Mouse (Mus musculus) CD4-positive, CD25-positive, alpha-beta regulatory T cell, adult 2 months (primary cell): Measurements from ENCODE around the gene Kctd3.

ENCODE experiments used
- DNase-seq: peaks from one replicate; pipeline ENCODE4 v3.0.0-alpha.2; 2012; ENCODE audit warnings: low read depth, low spot score

Kctd3 gene

DNA sequence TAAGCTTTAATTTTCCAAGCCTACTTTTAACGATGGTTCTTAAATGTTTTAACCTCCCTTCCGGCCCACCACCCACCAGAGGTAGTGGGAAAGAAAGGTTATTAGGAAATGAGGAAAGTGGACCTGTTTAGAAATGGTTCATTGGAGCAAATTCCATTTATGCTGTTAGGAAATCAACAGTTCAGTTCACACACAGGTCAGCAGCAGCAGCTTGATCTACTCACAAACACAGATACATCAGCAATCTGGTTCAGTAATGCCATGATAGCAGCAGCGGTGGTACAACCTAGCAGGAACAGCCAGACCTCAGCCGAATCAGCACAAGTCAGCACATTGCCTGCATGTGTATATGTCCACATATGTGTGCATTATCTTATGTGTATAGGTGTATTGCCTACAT lies 3.0 kb upstream of the Kctd3 start:
- no peak for DNase-seq

DNA sequence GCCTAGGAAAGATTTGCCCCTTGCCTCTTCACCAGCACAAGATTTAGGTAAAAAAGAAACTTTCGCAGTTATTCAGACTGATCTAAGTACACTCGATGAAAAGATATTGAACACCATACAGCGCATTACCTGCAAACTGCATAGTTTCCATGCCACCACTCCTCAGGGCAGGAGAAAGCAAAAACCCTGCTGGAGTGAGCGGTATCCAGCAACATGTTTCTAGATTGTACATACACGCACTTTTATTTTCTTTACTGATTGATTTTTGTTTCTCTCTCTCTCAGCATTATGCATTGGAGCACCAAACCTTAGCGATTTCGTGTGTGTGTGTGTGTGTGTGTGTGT lies 311 bp upstream of the Kctd3 start:
- no peak for DNase-seq

DNA sequence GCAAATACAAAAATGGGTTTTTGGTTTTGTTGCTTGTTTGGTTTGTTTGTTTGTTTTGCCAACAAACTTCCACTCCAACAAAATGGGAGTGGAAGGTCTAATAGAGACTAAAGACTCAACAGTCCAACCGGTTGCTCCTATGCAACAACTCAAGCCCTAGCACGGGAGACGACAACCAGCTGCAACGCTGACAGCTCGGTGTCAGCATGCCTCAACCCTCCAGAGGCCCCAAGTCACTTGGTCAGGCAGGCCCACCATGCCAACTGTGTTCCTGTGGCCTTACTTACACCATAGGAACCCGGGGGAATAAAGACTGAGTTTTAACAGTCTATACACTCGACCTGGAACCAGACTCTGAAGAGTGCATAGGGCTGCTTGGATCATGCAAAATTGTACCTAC lies 815 bp downstream of the Kctd3 start:
- peak; percentile 15 for DNase-seq

DNA sequence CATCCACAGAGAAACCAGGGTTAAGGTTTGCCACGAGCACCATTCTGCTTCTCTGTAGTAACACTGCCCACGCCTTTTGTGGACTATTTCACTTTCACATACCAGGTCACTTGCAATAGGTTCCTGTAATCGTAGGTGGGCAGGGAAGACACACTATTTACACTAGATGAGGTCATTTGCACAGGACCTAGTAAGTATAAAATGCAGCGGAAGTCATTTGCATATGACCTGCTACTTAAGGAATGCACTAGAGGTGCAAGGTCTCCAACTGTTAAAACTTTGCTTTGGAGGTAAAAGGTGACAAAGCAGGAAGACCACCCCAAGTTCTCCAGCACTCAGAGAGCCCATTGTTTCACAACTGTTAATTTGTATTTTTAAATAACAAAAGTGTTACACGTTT lies 1.4 kb downstream of the Kctd3 start:
- no peak for DNase-seq

DNA sequence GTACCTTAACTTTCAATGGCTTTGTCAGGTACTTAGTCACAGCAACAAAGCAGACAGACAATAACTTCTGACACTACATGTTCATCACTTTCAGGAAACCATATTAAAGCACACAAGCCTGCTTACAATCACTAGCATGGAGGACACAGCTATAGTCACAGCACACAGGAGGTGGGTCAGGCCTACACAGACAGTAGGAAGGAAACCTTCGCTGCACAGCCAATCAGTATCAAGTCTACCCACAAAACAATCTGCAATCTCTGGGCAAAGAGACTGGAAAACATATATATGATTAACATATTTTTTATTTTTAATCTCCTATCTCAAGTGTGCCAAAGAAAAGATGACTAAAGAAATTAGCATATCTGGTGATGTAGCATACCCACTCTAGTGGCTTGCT lies 2.9 kb downstream of the Kctd3 start:
- DNase-seq: no peak

DNA sequence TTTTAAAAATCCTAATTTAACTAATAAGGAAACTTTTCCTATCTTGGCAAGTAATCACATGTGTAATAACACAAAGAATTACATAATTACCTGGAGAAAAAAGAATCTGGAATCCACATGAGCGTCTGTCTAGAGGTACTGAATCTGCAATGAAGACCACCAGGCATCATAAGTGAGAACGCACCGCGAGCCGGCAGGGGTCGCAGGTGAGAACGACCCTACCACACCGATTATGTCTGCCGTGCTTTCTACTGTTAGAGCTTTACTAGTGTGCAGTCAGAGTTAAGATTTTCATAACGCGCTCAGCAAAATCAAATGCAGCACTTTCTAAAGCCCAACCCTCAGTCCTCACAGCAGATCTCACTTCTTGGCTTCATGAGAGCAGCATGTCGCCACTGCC lies 5.8 kb downstream of the Kctd3 start:
- DNase-seq: no peak

DNA sequence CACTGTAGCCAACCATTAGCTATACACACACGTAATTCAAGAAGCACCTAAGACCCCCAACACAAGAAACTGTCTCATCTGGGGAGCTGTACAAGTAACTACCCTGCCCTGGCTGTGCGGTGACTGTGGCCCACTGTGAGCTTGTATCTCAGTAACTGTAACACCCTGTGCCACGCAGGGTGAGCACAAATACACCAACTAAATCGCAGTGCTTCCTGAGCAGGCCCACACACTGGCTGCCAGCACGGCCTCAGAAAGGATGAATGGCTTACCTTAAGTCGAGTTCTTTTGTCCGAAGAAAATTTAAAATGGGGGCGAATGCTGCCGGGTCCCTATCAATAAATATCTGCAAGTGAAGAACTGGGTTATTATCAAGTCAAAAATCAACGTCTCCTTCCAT lies 7.7 kb downstream of the Kctd3 start:
- DNase-seq: no peak

DNA sequence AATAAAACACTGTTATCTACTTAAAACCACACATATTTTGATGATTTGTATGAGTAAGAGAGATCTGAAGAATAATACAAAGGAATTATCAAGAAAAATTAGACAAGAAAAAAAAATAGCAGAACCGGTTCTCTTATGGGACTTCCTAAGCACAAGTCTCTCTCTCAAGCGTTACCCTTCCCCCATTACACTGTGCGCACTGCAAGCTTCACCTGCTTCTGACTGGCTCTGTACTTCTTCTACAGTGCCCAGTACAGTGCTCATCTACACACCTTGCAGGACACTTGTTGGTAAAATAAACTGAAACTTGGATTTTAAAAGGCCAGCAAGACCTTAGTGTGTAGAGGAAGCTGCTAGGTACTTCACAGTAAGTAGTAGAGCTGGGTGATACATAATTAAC lies 9.7 kb downstream of the Kctd3 start:
- no peak for DNase-seq

DNA sequence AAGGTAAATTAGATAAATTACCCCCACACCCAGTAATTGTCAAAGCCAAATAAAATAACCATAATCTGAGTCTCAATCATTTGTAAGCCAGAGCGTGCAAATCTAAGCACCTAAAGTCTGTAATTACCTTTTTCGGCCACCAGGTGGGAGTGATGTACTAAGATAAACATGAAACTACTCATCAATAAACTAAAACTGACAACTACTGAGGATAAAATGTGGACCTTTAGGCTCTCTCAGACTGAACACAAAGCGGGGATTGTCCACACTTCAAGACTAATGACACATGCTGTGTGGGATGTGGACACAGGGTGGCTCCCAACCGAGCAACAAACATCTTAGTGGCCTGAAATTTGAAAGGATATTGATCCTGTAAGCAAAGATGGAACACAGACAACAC lies 14.4 kb downstream of the Kctd3 start:
- peak; percentile 74 for DNase-seq

DNA sequence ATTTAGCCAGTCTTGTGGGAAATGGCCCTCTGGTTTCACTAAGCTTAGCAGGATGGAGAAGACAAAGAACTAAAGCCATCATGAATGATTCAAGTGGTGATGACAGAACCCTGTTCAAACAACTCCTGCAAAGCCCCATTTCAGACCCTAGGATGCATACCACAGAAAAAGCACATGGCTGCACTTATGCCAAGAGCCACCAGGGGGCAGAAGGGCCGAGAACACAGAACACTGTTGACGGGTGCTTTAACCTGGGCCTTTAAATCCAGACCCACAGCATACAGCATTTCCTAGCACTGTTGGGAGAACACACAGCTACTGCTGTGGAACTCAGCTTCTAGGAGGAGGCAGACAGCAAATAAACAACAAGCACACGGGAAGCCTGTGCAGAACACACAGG lies 27.6 kb downstream of the Kctd3 start:
- peak; percentile 68 for DNase-seq

DNA sequence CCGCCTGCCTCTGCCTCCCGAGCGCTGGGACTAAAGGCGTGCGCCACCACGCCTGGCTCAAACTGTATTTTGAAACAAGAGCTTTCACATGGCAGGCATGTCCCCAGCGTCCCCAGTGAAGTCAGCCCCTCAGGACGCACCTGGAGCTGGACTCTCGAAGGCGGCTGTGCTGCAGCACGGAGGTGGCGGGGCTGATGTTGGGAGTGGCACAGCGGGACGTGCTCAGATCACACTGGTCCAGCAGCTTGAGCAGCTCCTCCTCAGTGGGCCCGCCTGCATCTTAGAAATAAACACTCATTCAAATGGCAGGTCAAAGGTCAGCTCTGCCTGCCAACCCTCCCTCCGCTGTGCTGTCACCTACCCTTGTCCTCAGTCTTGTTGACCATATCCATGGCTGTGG lies 33.7 kb downstream of the Kctd3 start:
- DNase-seq: no peak

DNA sequence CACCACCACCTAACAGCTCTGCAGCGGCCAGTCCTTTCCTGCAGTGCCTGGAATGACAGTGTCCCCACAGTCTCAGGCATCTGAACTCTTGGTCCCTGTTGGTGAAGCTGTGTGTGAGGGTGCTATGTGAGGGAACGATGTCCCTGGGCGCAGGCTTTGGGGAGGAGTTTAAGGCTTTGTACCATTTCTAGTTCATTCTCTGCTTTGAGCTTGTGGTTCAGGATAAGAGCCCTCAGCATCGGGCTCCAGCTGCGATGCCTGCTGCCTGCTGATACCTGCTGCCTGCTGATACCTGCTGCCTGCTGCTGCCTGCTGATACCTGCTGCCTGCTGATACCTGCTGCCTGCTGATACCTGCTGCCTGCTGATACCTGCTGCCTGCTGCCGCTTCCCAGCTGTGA lies 34.6 kb downstream of the Kctd3 start:
- no peak for DNase-seq

DNA sequence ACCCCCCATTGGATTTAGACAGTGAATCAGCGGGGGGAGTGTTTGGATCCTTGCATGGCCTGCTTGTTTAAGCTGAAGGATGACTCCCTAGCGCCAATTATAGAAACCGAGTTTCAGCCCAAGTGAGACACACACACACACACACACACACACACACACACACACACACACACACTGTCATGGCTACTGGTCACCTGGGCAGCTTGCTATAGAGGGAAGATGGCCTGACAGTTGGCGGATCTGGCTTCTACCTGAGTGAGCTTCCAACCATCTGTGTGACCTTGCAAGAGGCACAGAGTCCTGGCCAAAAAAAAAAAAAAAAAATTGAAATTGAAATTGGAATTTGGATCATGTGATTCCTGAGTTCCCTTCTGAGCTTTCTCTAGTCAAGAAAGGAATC lies 55.1 kb downstream of the Kctd3 start:
- DNase-seq: no peak

DNA sequence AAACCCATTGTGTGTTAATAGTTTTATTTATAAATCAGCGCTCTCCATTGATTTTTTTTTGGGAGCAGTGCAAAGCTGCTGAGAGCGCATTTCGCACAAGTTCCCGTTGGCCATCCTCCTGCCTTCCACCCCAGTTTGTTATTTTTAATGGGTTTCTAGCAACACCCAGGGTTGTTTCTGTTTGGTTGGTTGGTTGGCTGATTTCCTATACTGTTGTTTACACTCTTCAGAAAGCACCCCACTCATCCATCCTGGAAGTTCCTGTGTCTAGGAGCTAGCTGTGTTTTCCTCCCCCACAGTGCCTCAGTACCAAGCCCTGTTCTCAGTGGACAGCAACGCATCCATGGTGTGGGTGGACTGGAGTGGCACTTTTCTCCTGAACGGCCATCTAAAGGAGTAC lies 56.5 kb downstream of the Kctd3 start:
- no peak for DNase-seq

DNA sequence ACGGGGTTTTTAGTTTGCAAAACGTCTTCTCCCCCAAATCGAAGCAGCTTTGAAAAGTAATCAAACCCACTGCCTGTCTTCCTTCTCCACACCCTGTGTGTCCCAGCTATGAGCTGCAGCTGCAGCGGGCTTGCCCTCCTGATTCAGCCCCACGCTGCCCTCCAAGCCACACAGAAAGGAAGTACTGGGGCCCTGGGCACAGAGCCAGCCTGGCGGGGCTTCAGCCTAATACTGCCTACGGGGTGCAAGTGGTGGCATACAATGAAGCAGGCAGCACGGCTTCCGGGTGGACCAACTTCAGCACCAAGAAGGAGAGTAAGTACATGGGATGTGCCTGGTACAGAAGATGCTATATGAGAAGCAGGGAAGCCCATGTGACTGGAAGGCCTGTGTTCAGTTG lies 59.4 kb downstream of the Kctd3 start:
- no peak for DNase-seq

DNA sequence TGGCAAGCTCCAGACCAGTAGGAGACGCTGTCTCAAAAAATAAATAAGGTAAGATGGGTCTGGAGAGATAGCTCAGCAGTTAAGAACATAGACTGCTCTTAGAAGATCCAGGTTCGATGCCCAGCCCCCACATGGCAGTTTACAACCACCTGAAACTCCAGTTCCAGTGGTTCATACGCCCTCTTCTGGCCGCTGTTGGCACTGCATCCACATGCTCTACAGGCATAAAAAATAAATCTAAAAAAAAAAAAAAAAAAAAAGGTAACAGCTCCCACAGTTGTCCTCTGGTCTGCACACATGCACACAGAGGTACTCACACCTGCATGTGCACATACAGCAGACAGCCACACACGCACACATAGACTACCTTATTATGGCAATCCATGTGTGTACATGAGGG lies 59.8 kb downstream of the Kctd3 start:
- peak; percentile 28 for DNase-seq

DNA sequence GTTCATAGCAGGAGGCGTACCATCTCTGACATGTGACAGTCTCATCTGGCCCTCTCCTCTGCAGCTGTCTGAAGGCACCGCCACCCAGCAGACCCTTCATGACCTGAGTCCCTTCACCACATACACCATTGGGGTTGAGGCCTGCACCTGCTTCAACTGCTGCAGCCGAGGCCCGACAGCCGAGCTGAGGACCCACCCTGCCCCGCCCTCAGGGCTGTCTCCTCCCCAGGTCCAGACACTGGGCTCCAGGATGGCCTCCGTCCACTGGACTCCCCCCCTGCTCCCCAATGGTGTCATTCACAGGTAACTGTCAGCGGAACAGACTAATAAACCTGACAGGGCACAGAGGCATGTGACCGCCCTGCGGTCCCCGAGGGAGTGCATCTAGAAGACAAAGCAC lies 60.8 kb downstream of the Kctd3 start:
- DNase-seq: no peak

DNA sequence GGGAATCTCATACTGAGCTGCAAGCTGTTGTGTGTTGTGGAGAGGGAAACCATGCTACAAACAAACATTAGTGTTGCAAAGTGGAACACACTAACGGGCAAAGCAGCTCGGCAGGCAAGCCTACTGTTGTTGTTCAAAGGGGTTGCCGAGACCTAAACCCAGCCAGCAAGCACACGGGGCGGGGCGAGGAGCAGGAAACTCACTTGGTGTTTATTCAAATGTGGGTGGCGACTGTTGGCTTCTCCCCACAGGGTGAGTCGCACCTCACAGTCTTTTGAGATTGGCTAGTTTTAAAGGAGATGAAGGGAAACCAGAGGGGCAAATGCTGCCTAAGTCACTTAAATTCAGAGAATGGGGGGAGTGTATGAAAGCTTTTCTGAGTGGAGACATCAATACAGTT lies 62.3 kb downstream of the Kctd3 start:
- DNase-seq: no peak

DNA sequence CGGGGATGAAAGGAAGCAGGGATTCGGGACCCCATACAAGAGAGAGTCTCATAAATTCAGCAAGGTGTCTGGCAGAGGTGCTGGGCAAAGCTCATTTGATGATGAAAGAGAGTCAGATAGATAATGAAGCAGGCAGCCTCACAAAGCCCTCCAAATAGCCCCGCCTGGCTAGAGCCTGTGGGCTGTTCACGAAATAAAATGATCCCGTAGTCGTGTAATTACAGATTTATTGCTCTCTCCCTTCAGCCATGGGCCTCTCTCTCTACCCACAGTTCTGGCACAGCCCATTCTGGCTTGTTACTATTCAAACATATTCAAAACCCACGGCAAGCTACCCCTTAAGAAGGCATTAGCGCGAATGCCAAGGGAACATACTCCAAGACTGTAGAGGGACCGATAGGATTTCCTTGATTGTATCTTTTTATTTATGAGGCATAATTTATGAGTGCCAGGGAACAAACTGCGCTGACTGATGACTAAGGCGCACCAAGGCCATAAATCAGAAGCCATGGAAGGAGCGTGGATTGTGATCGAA lies 70.3 kb downstream of the Kctd3 start:
- DNase-seq: no peak
